Mouse (Mus musculus) frontal cortex, postnatal 25 days (tissue): ENCODE data around the gene Otulin.

ENCODE experiments used
- DNase-seq, 2 experiments: peaks; one replicate each; pipeline ENCODE4 v3.0.0; 2022; ENCODE audit warnings: low spot score in 2 of 2

The Otulin gene

DNA sequence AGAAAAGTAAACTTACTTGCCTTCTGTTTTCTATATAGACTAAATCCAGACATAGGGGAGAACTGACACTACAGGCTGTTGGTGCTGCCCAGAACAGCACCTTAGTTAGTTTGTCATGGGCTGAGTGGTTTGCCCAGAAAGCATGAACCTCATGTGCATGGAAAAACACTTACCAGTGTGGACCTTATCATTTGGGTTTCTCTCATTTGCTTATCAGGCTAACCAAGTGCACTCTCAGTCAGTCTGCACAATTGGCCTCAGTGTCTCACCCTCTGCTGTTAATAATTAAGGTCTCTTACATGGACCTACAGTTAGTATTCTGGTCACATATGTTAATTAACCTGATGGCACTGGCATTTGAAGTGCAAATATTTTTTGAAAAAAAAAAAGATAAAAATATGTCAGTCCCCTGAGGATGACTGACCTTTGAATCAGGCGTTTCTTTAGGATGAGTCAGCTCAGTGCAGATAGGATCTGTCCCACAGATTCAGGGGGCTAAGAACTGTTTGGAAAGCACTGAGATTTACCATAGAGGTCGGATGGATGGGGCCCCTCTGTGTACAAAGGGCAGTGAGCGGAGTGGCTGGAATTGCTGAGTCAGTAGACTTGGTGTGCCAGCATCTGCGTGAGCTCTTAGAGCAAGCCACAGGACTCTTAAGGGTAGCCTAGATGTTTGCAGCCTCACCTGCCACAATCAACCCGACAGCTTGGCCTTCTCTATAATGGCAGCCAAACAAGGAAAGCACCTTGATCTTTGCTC, 124.2 kb downstream of the Otulin start:
- DNase-seq: no peak

DNA sequence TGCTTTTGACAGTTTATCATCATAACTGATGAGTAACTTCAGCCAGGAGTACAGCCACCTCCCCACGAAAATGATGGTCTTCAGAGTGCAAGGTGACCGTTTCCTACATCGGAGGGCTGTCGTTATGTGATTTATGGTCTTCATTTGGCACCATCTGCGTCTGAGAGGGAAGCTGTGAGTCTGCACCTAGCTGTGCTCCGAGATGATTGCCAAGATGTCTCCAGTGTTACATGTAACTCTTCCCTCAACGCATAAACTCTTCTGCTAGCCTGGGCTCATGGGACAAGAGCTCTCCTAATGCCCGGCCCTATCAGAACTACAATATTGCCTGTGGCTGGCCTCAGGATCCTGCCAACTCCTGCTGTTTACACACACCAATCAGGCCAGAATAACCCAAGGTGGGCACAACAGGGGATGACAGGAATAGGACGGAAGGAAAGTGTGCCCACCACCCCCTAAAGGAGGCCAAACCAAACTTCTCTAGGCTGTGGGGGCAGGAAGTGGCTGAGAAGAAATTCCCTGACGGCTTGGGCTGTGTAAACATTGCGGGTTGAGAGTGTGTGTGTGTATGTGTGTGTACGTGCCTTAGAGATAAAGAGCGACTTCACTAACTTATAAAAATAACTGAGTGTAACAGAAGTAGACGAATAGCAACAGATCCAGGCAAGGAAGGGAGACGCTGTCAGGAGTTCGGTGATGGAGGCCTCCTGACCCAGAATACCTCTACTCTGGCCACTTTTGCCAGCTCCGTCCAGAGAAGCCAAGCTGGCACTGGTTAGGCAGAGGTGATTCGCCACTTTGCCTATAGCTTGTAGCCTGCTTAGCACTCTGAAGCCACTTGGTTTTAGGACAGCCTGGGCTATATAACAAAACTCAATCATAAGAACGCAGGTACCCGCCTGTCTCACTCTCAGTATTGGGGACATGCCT, 126.4 kb downstream of the Otulin start:
- DNase-seq: no peak

DNA sequence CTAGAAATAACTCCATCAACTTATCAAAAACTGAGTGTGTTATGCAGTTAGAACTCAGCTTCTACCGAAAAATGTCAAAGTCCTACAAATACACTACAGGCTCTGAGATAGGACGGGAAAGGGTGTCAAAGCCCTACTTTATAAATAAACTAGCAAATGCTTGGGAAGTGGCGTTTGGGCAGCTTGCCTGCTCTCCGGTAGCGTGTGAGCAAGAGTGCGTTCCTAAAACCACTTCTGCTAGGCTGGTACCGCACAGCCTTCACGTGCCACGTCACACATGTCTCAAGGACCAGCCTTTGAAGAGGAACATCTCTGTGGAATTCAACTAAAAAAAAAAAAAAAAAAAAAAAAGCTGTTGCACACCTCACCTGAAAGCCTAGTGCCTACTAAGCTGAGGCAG, 127.3 kb downstream of the Otulin start:
- no peak for DNase-seq

DNA sequence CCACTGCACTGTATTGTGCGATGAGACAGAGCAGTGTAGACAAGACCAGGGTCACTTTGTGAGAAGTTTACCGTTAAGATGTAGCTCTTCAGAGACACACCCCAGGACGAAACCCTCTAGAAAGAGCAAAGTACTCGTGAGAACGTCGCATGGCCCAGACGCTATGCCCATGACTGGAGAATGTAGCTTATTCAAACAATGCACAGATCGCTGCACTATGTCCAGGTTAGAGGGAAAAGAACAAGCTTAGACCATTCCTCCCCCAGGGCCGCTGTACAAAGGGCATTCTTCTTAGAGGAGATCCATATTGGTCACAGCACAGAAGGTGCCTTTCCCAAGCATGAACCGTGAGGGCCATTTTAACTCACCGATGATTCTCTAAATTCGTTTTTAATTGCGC, 128.2 kb downstream of the Otulin start:
- no peak for DNase-seq

GRCm38 (mm10) chr15:27500390-27500789, 130.1 kb downstream of the Otulin start:
- DNase-seq: no peak

DNA sequence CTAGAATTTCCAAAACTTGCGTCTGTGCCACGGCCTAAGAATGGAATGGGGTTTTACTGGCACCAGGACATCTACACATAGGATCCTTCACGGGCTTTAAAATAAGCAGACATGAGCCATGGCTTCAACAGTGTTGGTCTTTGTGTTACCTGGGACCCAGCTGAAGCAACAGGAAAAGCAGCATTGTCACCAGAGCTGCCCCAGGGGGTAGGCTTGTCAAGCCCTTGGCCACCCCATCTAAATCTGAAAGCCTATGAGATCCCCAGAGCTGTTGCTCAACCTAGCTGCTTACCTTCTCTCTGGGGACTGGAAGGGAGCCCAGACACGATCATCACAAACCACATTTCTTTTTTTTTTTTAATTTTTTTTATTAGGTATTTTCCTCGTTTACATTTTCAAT, 132.4 kb downstream of the Otulin start:
- DNase-seq: no peak

GRCm38 (mm10) chr15:27497300-27497997, 133.0 kb downstream of the Otulin start:
- no peak for DNase-seq

- DNase-seq: no peak
Observed at GRCm38 (mm10) chr15:27496596-27497299, 133.7 kb downstream of the Otulin start.

DNA sequence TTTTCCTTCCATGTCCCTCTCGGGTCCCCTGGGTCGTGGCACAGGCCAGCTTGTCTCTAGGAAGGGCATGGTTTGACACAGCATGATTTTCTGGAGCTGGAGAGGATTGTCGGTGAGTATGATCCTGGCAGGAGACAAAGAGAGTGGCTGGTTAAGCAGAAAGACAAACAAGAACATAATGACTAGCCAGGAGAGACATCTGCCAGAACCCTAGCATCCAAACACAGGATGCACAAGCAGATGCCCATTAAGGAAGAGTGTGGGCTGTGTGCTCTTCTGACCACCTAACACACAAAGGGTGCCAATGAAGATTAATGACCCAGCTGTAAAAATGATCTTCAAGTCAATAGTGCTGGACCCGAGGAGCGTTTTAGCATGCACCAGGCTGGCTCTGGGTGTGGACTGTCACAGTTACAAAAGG, 134.5 kb downstream of the Otulin start:
- DNase-seq: no peak

DNA sequence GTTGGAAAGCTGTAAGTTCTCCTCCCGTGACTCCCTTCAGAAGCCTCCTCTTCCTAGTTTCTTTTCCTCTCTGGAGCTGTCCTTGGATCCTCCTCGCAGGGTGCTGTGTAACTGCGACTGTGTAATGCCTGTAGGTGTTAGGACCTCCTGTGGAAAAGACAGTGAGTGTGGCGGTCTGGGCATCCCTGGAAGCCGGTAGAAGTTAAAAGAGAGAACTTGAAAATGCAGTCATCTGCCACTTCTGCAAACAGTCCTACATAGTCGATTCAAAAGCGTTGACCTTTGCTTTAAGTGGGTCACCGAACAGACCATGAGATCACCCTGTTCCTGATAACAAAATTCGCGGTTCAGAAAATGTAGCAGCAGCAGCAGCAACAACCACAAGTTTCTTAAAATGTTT, 137.0 kb downstream of the Otulin start:
- DNase-seq: no peak

DNA sequence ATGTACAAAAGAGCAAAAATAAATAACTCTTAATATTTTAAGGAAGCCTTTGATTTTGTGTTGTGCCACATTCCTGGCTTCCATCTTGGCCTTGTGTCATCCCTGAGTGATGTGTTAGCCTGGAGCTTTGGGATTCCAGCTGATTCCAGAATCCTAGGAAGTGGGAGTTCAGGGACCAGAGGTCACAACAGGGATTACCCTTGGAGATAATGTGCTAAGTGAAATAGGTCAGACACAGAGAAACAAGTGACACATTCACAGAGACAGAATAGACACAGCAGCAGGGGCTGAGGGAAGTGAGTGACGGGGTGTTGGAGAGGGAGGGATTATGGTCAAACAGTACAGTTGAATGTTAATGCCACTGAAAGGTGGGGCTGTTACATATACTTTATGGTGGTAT, 137.8 kb downstream of the Otulin start:
- no peak for DNase-seq
